Mouse (Mus musculus) spleen, postnatal 10 days (tissue): ENCODE results near the gene Usp21.
"Not testable (repeated sequence)": the region's sequence is repeated elsewhere in the genome, so short reads cannot be mapped to it uniquely, and the experiment has no call there.

Experiments
- DNase-seq, 2 experiments: peaks; one replicate each; pipeline ENCODE4 v3.0.0; 2021 to 2022; ENCODE audit warnings: low spot score in 2 of 2

Gene Usp21

DNA sequence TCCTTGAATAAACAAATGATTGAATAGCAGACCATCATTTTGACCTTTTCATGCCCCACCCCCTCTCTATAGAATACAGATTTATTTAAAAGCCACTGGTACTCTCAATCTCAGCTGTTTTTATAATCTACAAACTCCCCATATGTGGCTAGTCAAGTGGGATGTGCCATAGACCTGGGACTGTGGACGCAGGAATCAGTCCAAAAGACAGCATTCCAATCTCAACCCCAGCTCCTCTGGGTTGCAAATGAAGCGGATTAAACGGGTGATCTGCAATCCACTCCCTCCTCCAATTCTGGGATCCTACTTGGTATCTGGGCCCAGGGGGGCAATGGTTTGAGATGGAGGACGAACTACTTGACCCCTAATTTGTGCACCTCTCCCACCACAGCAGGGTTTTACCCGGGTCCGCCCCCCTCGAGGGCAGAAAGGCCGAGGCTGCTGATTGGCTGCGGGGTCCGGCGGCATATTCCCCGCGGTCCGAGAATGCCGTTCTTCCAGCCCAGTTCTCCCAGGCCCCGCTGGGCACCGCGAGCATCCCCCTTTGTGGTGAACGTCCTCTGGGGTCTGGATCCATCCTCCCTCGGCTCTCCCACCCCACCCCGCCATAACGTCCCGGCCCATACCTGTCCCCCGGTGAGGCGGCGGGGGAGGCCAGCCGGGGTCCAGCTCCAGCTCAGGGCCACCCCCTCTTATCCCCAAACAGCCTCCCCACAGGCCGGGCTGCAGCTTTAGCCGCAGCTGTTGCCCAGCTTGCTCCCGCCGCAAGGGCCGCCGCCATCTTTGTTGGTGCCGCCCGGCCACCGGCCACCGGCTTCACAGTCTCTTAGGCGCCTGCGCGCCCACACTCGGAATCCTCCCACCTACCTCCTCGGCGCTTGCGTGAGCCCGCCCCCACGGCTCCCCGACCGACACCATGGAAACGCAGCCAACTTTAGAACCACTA is at the start of gene Usp21:
Gene Usp21, minus strand, starts transcription at position 856 of the 946 bp plus-strand sequence.
- peak; percentile 88 to 96 for DNase-seq

DNA sequence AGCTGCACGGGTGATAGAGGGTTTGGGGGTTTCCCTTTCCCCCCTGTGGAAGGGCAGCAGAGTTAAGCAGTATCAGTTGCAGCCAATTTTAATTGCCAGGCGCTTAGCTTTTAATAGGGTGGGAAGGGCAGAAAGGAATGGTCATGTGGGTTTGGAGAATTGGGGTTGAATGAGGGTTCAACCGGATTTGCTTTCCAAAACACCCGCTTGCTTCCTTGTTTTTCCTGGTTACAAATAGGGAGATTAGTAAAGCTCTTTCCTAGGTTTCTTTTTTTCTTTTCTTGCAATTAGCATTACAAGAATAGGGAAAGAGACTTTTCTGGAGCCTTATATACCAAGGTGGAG is 42.4 kb upstream of the Usp21 start:
- DNase-seq: no peak

DNA sequence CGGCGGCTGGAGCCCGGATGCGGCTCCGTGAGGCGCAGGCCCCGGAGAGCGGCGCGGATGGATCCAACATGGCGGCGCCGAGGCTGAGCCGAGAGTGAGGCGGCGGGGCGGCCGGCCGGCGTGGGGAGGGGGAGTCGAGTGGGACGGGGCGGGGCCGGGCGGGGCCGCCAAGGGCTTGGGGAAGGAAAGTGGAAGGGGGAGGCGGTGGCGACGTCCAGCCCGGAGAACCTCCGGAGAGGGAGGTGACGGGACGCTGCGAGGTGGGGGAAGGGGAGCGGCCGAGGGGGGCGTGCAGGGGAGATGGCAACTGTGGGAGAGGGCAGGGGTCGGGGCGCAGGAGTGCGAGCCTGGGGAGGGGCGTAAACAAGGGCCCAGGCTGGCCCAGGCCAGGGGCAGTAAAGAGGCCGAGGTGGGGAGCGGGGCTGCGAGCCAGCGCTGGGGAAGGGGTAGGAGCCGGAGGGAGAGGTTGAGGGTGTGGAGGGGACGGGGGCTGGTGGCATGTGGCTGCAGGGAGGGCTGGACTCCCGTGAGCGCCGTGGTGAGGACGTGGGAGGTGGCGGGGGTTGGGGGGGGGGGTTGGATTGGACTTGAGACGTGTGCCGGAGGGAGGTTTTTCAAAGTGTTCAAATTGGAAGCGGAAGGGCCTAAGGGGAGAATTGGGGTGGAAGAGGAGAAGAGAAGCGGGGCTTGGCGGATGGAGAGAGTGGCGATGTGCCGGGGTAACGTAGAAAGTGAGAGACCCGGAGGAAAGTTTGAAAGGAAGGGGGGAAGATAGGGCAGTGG is 41.8 kb upstream of the Usp21 start:
- DNase-seq: peak; percentile 46 to 47

DNA sequence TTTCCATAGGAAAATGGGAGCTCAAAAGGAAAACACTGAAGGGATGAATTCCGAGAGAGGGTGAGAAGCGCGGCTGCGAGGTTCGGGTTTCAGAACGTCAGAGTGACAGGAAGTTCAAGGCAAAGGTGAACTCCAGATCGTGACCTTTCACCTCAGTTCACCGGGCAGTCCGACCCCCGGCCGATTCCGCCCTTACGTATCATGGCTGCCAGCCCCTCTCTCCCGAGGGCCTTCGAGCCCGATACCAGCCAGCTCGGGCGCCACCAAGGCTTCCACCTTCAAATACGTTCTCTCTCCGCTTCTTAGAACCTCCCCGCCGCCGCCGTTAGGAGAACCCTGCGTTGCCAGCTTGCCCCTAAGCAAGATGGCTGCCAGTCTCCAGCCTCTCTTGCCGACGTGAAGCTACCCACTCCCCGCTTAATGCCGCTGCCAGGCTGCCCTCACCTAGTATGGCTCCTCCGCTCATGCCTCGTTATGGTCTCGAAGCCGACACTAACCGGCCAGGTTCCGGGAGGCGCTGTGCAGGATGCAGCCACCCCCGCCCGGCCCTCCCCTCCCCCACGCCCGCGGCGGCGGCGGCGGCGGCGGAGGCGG is 41.1 kb upstream of the Usp21 start, which contains the start of gene Dedd:
Gene Dedd, plus strand, starts transcription at position 307 of the 594 bp plus-strand sequence.
- peak; percentile 90 to 94 for DNase-seq

DNA sequence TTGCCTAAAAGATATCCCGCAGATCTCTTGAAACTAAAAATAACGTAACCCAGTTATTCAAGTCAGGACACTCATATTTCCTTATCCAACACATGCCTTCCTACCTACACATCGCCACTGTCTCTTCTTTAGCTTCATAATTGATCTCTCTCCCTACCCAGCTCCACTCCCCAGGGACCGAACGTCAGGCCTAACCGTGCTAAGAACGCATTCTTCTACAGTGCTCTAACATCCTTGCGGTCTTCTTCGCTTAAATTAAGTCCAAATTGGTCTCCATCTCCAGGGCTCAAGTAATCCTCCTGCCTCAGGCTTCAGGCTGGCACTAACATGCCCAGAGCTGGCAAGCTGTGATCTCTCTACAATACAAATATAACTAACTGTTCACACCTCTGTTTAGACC is 40.5 kb upstream of the Usp21 start:
- DNase-seq: peak in 1 of 2 experiments; percentile 36

DNA sequence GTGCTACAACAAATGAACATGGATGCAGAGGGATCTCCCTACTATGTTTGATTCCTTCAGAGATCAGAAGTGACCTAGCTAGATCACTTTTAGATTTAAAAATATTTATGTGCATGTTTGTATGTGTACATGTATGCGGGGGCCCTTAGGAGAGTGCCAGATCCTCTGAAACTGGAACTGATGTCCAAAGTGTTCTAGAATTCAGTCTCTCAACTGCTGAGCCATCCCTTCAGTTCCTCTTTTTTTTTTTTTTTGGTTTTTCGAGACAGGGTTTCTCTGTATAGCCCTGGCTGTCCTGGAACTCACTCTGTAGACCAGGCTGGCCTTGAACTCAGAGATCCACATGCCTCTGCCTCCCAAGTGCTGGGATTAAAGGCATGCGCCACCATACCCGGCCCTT is 38.8 kb upstream of the Usp21 start:
- DNase-seq: not testable (repeated sequence)

DNA sequence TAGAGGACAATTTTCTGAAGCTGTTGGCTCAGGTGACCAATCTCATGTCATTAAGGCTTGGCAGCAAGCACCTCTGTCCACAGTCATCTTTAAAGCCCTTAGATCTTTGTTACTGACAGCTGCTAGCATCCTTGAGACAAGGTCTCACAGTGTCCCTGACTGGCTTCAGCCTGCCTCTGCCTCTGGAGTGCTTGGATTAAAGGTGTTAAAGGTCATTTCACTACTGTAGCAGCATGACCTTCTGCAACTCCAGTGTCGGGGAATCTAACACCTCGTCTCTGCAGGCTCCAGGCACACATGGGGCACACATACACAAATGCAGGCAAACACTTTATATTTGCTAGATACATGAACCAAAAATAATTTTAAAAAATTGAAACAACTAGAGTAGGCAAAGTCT is 37.8 kb upstream of the Usp21 start:
- DNase-seq: no peak

DNA sequence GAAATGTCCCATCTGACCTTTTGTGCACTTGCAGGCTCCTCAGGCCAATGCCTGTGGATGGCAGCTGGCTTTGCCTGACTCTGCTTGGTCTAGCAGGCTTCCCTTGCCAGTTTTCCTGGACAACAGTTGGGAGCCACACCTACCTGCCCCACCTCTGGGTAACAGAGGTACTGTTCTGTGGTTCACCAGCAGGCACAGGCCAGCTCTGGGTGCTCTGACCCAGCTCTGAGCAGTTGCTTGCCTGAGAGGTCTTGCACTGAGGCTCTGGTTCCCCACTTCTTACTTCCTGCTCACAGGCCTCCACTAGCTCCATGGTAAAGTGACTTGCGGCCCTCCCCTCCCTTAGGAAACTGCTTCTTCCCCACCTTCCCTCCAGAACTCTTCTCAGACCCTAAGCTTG is 34.2 kb upstream of the Usp21 start:
- no peak for DNase-seq

DNA sequence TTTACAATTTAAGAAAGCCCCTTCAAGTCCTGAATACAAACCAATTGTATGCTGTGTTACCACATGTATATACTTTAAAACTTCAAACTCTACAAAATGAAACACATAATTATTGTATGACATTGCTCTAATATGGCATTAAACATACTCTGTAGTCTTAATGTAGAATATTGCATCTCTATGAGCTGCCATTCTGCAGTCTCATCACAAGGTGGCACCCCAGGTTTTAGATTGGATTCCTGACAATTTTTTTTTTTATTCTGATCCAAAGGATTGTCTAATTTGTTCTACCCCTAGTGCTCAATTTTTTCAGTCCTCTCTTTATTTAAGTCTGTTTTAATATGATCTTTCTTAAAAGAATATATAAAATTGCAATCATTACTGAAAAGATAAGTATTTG is 33.6 kb upstream of the Usp21 start:
- DNase-seq: peak in 1 of 2 experiments; percentile 48

DNA sequence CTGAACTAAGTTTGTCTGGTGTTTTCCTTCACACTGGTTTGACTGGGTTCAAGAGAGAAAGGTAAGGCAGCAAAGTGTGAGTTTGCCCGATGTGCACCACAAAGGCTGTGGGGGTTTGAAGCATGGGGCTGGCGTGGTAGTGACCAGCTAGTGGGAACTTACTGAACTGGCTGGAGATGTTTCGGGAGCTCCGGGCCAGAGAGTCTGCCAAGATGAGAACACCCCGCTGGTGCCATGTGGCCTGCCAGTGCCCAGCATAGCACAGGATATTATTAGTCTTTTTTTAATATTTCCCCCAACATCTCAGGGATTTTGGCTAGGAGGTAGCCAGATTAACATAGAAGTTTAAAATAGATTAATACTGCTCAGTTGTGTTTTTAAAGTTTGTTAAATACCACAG is 32.4 kb upstream of the Usp21 start:
- no peak for DNase-seq

DNA sequence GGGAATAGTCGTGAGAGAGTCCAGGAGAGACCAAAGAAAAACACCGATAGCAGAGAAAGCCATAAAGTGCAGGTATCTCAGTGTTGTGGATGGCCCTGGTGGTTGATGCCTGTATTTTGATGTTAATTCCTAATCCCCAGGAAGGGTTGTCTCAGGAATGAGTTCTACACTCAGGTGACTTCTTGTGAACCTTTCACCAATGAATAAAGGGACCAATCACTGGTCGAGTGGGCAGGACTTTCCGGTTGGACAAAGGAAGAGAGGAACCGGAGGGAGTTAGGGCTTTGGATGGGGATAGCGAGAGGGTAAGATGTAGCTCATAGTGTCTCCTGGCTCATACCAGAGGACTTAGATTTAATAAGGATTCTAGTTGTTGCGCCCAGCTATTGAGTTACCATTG is 32.0 kb upstream of the Usp21 start:
- no peak for DNase-seq

DNA sequence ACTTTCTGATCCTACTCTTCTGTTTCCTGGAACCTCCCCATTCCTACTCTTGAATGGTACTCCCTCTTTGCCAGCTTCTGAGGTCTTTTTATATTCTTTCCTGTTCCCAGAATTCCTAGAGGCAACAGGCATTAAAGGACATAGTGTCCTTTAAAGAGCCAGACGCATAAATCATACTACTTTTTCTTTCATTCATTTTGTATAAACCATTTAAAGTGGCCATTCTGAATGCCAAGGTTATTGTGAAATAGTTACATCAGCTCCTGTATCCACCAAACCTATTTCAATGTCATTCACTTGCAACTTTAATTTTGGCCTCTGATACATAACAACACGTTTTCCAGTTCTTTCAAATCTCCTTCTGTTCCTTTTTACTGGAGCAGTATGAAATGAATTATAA is 21.5 kb upstream of the Usp21 start:
- DNase-seq: no peak

DNA sequence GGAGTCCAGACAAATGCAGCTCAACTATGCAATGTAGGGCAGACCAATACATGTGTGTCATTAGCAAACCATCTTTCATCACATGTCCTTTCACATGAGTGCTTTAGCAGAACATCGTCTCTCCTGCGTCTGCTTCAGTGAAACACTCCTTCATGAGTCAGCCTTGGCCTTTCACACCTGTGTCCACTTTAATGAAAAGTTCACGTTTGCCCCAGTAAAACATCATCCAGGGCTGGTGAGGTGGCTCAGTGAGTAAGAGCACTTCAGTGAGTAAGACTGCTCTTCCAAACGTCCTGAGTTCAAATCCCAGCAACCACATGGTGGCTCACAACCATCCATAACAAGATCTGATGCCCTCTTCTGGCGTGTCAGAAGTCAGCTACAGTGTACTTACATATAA is 18.4 kb upstream of the Usp21 start:
- DNase-seq: not testable (repeated sequence)

DNA sequence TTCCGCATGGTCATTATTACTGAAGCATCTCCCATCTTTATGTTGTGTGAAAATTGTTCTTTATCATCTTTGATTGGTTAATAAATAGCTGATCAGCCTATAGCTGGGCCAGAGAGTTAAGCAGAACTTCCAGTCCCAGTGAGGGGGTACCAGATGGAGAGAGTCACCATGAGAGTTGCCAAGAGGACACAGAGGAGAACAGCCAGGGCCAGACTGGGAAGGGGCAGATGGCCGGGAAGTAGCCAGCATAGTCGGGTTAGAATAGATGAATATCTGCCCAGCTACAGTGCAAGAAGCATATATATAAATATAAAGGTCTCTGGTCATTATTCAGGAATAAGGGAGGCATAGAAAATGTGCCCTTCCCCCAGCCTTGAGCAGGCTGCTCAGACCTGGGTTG is 10.4 kb upstream of the Usp21 start:
- DNase-seq: no peak

DNA sequence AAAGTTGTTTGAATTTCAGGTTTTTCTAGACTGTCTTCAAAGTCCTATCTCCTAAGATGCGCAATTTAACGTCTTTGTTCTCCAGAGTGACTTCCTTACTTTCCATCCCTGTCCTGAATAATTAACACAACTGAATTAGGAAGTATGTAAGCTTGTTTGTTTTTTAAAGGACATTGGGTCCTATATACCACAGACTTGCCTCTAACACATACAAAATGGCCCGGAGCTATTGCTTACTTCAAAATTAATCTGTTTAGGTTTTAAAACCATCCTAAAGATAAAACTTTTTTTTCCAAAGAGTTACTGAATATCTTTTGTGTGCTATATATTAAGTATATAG is 7.2 kb upstream of the Usp21 start:
- no peak for DNase-seq

DNA sequence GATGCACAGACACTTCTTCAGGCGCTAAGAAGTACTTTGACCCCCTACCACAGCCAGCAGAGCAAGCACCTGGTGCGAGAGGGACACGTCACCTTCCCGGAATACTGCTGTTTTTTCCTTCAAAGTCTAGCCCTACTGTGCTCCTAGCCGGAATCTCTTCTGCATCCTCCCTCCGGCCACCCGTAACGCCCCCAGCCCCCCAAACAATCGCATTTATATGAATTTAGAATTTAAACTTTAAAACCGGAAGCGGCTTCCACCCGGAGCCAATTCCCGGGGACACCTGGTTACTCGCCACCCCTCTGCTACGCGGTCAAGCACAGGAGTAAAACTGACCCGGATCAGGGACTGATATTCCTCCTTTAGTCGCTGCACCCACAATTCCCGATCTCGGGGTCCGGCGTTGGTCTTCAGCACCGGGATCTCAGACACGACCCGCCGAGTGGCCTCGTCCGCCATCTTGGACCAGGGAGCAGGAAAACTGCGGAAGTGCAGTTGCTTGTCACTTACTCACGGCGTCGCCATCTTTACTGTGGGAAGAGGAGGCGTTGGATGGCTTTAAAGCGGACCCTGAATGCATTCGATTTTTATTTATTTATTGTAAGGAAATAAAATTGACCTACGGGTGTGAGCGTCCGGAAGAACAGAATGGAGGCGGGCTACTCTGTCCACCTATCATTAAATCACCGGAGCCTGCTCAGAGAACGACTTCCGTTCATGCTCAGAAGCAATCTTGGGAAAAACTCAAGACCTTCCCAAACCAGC is 6.7 kb upstream of the Usp21 start, which contains the start of gene Ufc1:
Gene Ufc1, minus strand, starts transcription at position 727 of the 765 bp plus-strand sequence.
- peak; percentile 86 to 90 for DNase-seq

DNA sequence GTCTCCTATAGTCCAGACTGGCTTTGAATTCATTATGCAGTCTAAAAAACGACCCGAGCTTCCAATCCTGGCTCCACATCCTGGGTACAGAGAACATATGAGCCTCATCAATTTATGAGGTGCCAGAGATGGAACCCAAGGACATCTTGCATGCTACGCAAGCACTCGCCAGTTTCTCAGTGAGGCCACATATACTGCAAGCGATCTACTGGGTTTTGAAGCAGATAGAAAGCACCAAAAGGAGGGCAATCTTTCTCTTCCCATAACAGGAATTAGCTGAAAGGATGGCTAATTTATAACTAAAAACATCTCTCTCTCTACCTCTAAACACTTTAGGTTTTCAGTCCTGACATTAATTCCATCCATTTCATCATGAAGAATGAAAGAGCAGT is 6.1 kb upstream of the Usp21 start:
- no peak for DNase-seq

DNA sequence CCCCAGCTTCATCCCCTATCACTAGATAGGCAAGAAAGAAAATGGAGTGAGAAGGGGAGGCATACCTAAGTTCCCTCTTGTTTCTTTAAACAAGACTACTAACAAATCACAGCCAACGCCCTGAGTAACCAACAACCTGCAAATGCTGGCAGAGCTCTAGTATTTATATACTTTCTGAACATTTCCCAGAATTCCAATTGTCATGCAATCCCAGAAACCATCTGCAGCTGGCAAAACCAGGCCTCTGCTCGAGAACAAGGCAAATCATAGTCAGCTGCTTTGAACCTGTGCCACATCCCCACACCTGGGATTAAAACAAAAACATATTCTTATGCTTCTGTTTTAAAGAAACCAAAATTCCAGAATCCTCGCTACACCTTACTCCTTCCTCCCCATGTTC is 5.6 kb upstream of the Usp21 start:
- DNase-seq: no peak

DNA sequence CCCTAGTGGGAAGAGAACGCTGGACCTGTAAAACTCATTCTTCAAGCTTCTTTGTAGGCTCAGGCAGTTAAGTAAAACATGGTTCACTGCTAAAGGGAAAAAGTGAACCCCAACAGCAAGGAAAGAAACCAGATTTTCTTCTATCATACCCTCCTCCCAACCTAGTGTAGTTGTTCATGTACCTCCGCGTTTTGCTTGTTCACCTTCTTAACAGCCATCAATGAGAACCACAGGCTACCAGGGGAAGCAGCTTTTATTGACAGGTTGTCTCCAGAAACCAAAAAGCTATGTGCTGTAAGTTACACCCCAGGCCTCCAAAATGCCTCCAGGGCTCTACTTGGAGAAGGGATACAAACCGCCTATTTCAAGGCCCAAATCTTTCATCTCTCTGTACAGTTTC is 537 bp upstream of the Usp21 start:
- DNase-seq: no peak

DNA sequence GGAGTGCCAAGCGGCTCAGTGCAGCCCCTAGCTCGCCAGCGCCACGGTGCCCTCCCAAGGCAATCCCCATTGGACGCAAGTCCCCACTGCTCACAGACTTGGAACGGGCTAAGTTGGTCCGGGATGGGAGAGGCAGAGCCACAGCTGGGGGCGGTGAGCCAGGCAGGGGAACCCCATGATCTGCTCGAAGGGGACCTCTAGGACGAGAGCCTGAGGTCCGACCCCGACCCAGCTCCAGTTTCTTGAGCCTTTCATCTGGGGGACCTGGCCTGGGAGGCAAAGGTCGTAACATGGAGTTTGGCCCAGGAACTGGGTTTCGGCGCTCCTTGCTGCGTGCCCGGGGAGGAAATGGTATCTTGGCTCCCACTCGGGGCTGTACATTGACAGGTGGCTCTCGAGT is 1.3 kb downstream of the Usp21 start:
- no peak for DNase-seq

DNA sequence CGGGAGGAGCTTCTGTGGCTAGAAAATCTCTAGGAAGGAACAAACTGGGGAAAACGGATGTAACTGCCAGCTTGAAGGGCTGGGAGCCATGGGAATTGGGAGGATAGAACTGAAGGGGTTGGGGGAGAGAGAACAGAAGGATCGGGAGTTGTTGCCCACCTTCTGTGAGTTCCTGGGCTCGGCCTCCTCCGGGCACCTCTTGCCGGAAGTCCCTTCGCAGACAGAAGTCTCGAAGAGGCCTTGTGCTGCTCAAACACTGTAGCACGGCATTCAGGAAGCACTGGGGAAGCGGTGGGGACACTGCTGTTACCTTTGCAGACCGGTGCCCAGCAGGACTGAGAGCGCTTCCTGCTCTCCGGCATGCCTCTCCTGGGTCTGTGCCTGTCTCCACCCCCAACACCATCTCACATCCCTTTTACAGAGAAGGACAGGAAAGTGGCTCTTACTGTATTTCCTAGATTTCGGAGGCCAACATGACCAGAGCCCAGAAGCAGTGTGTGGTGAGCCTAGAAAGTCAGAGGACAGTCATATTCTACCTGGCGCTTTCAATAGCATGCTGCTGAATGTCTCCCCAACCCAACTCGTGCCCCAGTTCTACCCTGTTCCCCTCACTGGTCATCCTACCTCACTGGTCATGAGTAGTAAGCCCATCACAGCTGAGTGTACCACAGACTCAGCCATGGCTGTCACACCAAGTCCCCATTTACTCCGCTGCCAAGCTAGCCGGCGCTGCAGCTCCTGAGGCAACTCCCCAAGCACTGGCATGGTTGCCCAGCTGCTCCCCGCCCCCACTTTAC is 2.5 kb downstream of the Usp21 start:
- DNase-seq: no peak
